Mouse (Mus musculus): ENCODE measurements around the gene Syce2. TPM values are rescaled to one million over a fixed set of nuclear protein-coding genes. Genes with fewer than 3 reads are reported as not detected.
A peak's percentile ranks its signal among the peaks of the same experiment; 100 is the strongest.
"Not testable (repeated sequence)": the region's sequence is repeated elsewhere in the genome, so short reads cannot be mapped to it uniquely, and the experiment has no call there.

Syce2 gene
- 10 to 100 TPM; 33.5 to 39.1 TPM for total RNA-seq (2021)
- long read RNA-seq, transcript Syce2-201 (4 exons, 685 nt) = major isoform, 22 of 59 reads
- long read RNA-seq, transcript Syce2-202 (5 exons, 1,686 nt) = minor isoform, 8 of 59 reads
- long read RNA-seq, partial matches to known transcripts = 11 of 59 reads
- long read RNA-seq, other reads (novel, unspliced or antisense) = 18 of 59 reads

GRCm38 (mm10) chr8:84871376-84872308 is at the start of gene Syce2:
Gene Syce2 (plus strand): TSS chr8:84872111.
- peak; percentile 73 to 80 for DNase-seq (ENCODE audit: low spot score in 2 of 2)

- DNase-seq (ENCODE audit: low spot score in 2 of 2) = no peak
These were observed 49.2 kb upstream of the Syce2 start, which contains the start of gene Dand5 for GRCm38 (mm10) chr8:84822723-84823122. Gene Dand5 (minus strand): TSS chr8:84822823.

DNA sequence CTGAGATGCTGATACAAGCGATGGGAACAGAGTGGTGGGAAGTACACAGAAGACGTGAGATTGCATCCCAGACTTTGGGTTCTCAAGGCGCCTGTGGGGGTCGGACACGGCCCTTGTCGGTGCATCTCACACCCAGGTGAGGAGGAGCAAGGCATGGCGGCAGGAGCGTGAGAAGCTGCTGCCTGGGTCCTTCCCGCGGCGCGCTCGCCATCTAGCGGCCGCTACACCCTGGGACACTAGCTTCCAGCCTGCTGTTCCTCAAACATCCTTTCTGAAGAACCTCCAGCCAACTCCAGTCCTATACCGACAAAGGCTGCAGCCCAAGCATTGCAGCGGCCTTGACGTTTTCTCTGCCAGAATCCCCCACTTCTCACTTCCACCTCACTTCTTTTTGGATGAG is 48.3 kb upstream of the Syce2 start:
- peak; percentile 59 to 76 for DNase-seq (ENCODE audit: low spot score in 2 of 2)

GRCm38 (mm10) chr8:84825636-84826035 is 46.3 kb upstream of the Syce2 start:
- no peak for DNase-seq (ENCODE audit: low spot score in 2 of 2)

- DNase-seq (ENCODE audit: low spot score in 2 of 2) = not testable (repeated sequence)
These were observed 45.4 kb upstream of the Syce2 start for GRCm38 (mm10) chr8:84826518-84826917.

DNA sequence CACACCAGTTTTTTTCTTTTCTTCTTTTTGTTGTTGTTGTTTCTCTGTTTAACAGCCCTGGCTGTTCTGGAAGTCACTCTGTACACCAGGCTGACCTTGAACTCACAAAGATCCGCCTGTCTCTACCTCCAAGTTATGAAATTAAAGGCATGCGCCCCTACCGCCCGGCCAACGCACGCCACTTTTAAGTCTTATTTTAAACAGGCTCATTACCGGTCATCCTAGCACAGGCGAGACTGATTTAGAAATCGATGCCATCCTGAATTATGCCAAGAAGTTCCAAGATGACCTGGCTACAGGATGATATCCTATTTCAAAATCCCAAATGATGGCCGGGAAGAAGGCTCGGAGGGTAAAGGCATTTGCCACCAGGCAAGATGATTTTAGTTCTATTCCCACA is 40.4 kb upstream of the Syce2 start, which contains the start of gene Gadd45gip1:
Gadd45gip1 (plus strand) TSS at position 33 of the 400 bp plus-strand sequence.
- no peak for DNase-seq (ENCODE audit: low spot score in 2 of 2)

GRCm38 (mm10) chr8:84832034-84832717 is 39.7 kb upstream of the Syce2 start:
- peak; percentile 78 to 87 for DNase-seq (ENCODE audit: low spot score in 2 of 2)

- DNase-seq (ENCODE audit: low spot score in 2 of 2) = no peak
These were observed 38.9 kb upstream of the Syce2 start for GRCm38 (mm10) chr8:84832759-84833742.

GRCm38 (mm10) chr8:84834002-84834865 is 37.7 kb upstream of the Syce2 start:
- no peak for DNase-seq (ENCODE audit: low spot score in 2 of 2)

GRCm38 (mm10) chr8:84834866-84835855 is 36.8 kb upstream of the Syce2 start:
- peak; percentile 90 to 91 for DNase-seq (ENCODE audit: low spot score in 2 of 2)

DNA sequence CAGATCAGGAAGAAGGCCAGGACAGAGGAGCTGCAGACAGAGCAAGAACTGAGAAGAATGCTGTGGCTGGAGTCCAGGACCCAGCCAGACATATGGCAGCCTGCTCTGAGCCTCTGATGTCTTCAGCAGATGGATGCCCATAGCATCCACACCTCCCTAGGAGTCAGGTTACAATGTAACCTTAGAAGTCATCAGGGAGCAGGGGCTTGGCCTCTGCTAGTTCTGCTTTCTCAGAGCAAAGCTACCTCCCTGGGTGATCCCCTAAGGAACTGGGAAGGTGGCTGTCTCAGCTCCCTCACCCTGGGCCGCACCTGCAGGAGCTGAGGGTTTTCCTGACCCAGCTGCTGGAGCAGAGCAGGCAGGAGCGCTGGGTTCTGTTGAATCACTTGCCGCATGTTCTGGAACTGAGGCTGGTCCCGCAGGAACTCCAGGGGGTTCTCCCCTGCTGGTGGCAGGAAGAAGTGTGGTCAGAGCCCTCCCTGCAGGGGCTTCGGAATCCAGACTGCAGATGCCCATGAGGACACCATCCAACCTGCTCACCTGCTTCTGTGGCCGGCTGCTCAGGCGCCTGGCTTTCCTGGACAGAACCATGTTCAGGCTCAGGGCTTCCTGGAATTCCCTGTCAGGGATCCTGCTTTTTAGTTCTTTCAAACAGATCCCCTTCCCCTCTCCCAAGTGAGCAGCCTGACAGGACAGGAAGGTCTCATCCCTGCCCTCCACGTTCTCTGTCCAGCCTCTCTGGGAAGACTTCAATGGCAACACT is 34.6 kb upstream of the Syce2 start:
- DNase-seq (ENCODE audit: low spot score in 2 of 2) = no peak

DNA sequence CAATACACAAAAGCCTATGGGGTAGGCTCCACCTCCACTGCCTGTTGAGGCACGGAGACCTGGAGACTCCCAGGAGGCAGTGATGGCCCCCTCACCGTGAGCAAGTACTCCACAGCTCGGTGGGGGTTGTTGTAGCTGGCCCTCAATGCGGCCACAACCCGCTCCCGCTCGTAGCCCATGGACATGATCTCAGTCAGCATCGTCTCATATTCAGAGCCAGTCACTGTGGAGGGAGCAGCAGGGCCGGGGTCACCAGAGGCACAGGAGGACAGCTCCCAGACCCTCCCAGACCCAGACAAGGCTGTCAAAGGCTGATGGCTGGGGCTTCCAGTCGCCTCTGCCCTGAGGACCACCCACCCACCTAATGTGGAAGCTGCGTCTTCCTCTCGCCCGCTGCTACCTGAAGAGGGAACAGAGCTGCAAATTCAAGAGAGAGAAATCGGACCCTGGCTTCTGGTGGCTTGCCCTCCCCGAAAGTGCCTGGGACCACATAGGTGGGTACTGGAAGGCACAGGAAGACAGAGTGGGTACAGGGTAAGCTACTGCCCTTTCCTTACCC is 33.9 kb upstream of the Syce2 start:
- DNase-seq (ENCODE audit: low spot score in 2 of 2) = no peak

GRCm38 (mm10) chr8:84838513-84838912 is 33.4 kb upstream of the Syce2 start:
- DNase-seq (ENCODE audit: low spot score in 2 of 2) = no peak

DNA sequence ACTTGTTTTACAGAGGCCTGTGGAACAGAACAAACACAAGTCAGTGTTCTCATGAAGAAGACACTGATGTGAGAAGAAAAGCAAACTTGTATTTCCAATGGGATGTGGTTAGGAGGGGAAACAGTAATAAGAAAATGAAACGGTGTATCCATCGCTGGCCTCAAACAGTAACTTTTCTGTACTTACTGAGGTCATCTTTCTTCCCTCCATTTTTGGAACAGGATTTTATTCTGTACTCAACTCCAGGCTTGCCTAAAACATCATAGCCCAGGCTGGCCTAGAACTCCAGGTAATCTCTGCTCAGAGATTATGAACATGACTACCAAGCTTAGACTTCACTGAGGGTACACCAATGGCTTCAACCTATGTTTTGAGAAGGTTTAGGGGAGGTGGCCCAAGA is 32.5 kb upstream of the Syce2 start:
- no peak for DNase-seq (ENCODE audit: low spot score in 2 of 2)

- DNase-seq (ENCODE audit: low spot score in 2 of 2) = no peak
These were observed 32.0 kb upstream of the Syce2 start for GRCm38 (mm10) chr8:84839875-84840247.

GRCm38 (mm10) chr8:84840248-84840999 is 31.5 kb upstream of the Syce2 start, which contains the start of gene Rad23a:
Gene Rad23a (minus strand): TSS chr8:84840665.
- peak; percentile 89 to 91 for DNase-seq (ENCODE audit: low spot score in 2 of 2)

Data from layer of hippocampus, postnatal 10 days (tissue).